Mouse (Mus musculus) frontal cortex, postnatal 14 days (tissue): ENCODE measurements around the gene Camkv.
A peak's percentile ranks its signal among the peaks of the same experiment; 100 is the strongest.

Experiments used
- DNase-seq, 2 experiments: peaks; one replicate each; pipeline ENCODE4 v3.0.0; 2022; ENCODE audit warnings: low spot score in 2 of 2

Camkv gene

GRCm38 (mm10) chr9:107961881-107962280 lies 26.4 kb downstream of the Camkv start:
- DNase-seq: peak; percentile 62 to 73

- DNase-seq: no peak
Measured at GRCm38 (mm10) chr9:107962916-107963315, 27.4 kb downstream of the Camkv start.

GRCm38 (mm10) chr9:107963700-107964099 lies 28.2 kb downstream of the Camkv start:
- DNase-seq: peak in 1 of 2 experiments; percentile 66

GRCm38 (mm10) chr9:107964681-107965080 lies 29.2 kb downstream of the Camkv start:
- no peak for DNase-seq

- DNase-seq: no peak
Measured at GRCm38 (mm10) chr9:107966676-107967075, 31.2 kb downstream of the Camkv start.

- DNase-seq: no peak
Measured at GRCm38 (mm10) chr9:107967437-107967836, 32.0 kb downstream of the Camkv start.

GRCm38 (mm10) chr9:107968531-107968930 lies 33.1 kb downstream of the Camkv start:
- no peak for DNase-seq

GRCm38 (mm10) chr9:107970311-107970710 lies 34.8 kb downstream of the Camkv start:
- no peak for DNase-seq

GRCm38 (mm10) chr9:107971690-107972541 lies 36.4 kb downstream of the Camkv start:
- DNase-seq: no peak

GRCm38 (mm10) chr9:107974491-107975171 lies 39.2 kb downstream of the Camkv start:
- no peak for DNase-seq

GRCm38 (mm10) chr9:107975399-107976386 lies 40.2 kb downstream of the Camkv start, which contains the start of gene Uba7:
TSS of gene Uba7 (plus strand) at chr9:107975505.
- no peak for DNase-seq

GRCm38 (mm10) chr9:107978815-107979214 lies 43.3 kb downstream of the Camkv start:
- no peak for DNase-seq

GRCm38 (mm10) chr9:107981684-107982605 lies 46.5 kb downstream of the Camkv start:
- no peak for DNase-seq

- no peak for DNase-seq
Measured at GRCm38 (mm10) chr9:107982681-107983346, 47.3 kb downstream of the Camkv start, which contains the start of gene Gm20661. TSS of gene Gm20661 (plus strand) at chr9:107983058.

GRCm38 (mm10) chr9:107983421-107983890 lies 48.0 kb downstream of the Camkv start:
- peak; percentile 53 to 76 for DNase-seq

GRCm38 (mm10) chr9:107984052-107984753 lies 48.7 kb downstream of the Camkv start:
- DNase-seq: no peak

GRCm38 (mm10) chr9:107984754-107985055 lies 49.2 kb downstream of the Camkv start:
- no peak for DNase-seq

- DNase-seq: peak in 1 of 2 experiments; percentile 60
Measured at GRCm38 (mm10) chr9:107985131-107986119, 50.0 kb downstream of the Camkv start, which contains the start of gene Inka1. TSS of gene Inka1 (minus strand) at chr9:107985879.
